Mouse (Mus musculus) CH12F3 (cell line): Measurements from ENCODE around the gene Pex16.
"Not testable (repeated sequence)": the region's sequence is repeated elsewhere in the genome, so short reads cannot be mapped to it uniquely, and the experiment has no call there.

Source experiments
- in situ Hi-C: fragments of 300-500 bp; cut with MboI; formaldehyde crosslinking; loops from 2 replicates; pipeline ENCODE4 v1.14.3; 2020; ENCODE audit warnings: low sequenced_read_pairs

Gene Pex16

GRCm38 (mm10) chr2:92386821-92387570 lies 12.5 kb downstream of the Pex16 start:
- in situ Hi-C loops, result no loop called here

- in situ Hi-C loops, result no loop called here
These were observed 13.2 kb downstream of the Pex16 start for GRCm38 (mm10) chr2:92387646-92388045.

GRCm38 (mm10) chr2:92388081-92388517 lies 13.6 kb downstream of the Pex16 start:
- in situ Hi-C loops, result no loop called here

GRCm38 (mm10) chr2:92388891-92389641 lies 14.6 kb downstream of the Pex16 start:
- in situ Hi-C loops, result no loop called here

GRCm38 (mm10) chr2:92389645-92390044 lies 15.2 kb downstream of the Pex16 start:
- in situ Hi-C loops, result no loop called here

- in situ Hi-C loops, result no loop called here
These were observed 15.9 kb downstream of the Pex16 start for GRCm38 (mm10) chr2:92390206-92390930.

GRCm38 (mm10) chr2:92391116-92391515 lies 16.6 kb downstream of the Pex16 start:
- in situ Hi-C loops, result no loop called here

GRCm38 (mm10) chr2:92391703-92392317 lies 17.3 kb downstream of the Pex16 start:
- in situ Hi-C loops, result no loop called here

DNA sequence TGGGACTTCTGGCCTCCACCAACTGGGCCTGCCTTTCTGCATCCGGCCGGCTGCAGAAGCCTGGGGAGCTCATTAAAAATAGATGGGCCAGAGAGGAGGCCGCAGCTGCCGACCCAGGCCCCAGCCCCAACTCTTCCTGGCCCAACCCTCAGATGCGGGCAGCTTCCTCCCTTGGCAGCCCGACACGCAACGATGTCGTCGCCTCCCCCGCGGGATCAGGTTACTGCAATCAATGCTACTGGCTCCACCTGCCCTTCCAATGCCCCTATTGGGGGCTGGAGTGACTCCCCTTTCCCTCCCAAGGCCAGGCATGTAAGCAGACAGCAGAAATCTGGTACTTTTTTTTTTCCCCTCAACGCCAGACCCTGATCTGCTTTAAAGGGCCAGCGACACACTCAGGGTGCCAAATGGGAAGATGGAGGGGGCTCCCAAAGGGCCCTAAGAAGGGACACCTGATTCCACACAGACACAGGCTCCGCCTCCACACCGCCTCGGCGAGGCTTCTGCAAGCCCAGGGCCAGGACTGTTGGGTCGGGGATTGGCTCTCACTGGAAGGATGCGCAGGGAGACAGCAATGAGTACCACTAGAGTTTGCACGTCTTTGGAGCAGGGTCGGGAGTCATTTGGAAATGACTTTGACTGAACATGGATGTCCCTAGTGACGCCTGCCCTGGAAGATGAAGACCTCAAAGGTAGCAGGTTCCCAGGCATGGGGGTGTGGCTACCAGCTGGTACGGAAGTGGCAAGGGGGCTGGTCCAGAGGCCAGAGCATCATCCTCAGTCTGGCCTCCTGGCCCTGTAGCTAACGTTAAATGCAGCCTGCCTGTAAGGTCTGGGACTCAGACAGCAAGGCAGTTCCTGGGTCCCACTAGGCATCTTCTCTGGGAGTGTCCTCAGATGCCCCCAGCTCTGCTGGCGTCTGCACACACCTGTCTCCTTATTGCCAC lies 18.1 kb downstream of the Pex16 start:
- in situ Hi-C loops, result no loop called here

DNA sequence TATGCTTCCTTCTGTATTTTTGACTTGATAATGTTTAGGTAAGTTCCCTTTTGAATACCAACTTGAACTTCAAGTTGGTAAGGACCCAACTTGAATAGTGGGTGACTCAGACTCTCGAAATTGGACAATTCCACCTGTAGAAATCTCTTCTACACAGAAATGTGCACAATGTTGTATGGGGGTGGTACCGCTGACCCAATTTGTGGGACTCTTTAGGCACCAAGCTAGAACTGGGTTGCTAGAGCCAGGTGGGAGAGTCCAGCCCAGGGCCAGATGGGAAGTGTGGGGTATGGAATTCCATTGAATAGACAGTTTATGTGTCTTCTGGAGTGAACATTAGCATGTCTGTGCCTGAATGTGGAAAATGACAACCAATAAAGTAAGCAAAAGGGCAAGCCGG lies 21.1 kb downstream of the Pex16 start:
- in situ Hi-C loops, result no loop called here

DNA sequence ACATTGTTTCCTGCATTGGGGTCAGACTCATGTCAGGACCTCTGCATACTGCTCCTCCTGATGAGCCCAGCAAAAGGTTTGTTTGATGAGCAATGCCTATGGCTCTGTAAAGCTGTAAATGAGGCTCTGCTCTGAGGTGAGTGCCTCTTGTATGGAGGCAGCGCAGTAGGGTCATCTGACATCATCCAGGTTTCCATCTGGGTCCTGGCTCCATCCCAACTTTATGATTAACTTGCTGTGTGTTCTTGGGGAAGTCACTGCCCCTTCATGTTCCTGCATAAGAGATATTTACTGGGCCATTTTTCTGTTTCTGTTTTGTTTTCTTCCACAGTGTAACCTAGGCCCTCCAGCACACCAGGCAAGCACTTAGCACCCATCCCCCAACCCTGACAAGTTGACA lies 23.0 kb downstream of the Pex16 start:
- in situ Hi-C loops, result no loop called here

DNA sequence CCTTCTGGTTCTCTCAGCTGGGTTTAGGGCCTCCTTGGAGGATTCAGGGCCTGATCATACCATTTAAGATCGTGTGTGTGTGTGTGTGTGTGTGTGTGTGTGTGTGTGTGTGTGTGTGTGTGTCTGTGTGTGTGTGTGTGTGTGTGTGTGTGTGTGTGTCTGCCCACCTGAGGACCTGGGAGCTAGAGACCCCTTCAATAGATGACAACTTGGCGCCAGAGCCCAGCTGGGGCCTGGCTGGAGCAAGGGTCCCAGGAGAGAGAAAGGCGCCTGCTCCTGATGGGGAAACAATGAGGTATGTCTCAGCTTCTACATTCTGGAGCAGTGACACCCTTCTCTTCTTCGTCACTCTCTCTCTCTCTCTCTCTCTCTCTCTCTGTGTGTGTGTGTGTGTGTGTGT lies 25.4 kb downstream of the Pex16 start:
- in situ Hi-C loops, result not testable (repeated sequence)

- in situ Hi-C loops, result no loop called here
These were observed 26.2 kb downstream of the Pex16 start for GRCm38 (mm10) chr2:92400682-92401081.

GRCm38 (mm10) chr2:92401091-92401561 lies 26.6 kb downstream of the Pex16 start, which contains the start of gene Mapk8ip1:
TSS of gene Mapk8ip1 (minus strand) at chr2:92401263.
- in situ Hi-C loops, result no loop called here

DNA sequence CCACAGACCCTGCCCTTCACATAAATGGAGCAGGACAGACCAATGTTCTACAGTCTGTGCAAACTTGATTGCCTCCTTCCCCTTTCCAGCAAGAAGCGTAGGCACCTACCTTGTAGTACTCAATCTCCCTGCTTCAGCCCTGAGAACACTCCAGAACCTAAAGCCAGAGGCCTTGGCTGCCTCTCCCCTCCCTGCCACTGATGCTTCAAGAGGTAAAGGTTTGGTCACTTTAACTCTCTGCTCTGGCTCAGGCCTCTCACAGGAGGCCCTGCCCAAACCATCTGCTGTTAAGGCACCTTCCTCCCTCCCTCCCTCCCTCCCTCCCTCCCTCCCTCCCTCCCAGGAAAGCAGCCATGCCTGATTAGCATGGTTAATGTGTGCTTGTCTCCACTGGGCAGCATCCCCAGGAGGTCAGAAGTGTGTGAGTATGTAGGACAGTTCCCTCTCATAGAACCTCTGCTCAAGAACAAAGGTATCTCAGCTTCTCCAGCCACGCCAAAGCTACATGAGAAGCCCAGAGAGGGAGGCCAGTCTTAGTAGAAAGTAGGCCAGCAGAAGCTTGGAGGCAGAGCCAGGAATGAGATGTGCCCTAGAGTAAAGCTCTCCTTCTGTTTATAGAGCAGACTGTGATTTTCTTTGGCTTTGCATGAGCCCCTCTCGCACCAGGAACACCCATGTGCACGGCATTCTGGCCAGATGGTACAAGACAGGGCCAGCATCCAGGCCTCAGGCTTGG lies 28.3 kb downstream of the Pex16 start:
- in situ Hi-C loops, result no loop called here

DNA sequence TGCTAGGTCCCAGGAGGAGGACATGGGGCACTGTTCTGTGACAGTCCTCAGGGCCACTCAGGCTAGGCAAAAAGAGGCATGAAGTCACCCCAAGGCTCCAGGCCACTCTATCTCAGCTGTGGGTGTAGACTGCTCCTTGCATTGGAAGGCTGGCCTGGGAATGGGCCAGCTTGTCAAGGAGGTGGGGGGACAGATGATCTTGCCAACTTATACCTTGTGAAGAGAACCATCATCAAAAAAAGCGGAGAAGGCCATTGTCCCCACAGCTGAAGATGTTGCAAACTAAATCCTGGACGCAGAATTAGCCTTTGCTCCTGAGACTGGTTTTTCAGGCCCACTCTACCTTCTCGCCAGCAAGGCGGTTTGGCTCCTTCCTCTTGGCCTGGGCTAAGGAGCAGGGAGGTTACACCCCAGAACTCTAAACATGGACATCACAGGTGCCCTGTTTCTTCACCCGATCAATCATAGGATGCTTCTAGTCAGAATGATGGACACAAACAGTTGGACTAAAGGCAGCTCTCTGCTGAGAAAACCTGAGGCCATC lies 29.4 kb downstream of the Pex16 start:
- in situ Hi-C loops, result no loop called here

GRCm38 (mm10) chr2:92404737-92405136 lies 30.3 kb downstream of the Pex16 start:
- in situ Hi-C loops, result no loop called here

DNA sequence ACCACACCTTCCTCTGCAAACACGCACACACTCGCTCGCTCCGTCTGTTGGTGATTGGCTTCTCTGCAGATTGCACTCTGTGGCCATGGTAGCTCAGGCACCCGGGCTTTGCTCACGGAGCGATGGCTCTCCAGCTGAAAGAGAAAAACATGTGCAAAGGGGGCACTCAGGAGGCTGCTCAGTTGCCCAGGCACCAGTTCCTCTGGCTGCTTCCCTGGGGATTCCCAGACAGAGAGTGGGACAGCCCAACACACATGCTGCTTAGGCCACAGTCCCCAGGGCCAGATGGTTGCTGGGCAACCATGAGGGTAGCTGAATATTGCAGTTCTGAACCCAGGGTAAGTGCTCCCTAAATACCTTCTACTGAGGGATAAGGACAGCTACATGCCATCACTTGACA lies 31.2 kb downstream of the Pex16 start:
- in situ Hi-C loops, result no loop called here
